In genomic region chr8:45454426-45454825, GRCm38 (mm10) we compare ENCODE assay signal across 8 mouse cellular contexts. TPM values are rescaled to one million over a fixed set of nuclear protein-coding genes. Genes with fewer than 3 reads are reported as not detected.
DNase-seq lines count a peak whose midpoint lies in the region; ATAC-seq and TF ChIP-seq lines count a peak whose summit lies in the region.

No protein-coding gene starts in this region.

- TF ChIP-seq POLR2A in CH12.LX (IDR thresholded peaks at IDR 0.05; ENCODE audit: low read depth, low read length) = no peak

- no peaks in the 10 kb centered on the region for H3K36me3 ChIP-seq in CH12.LX (replicated peaks in 1 of 2; ENCODE audit: control insufficient read depth in 1 of 2, insufficient read depth in 1 of 2, low read length in 1 of 2)
- H3K36me3 ChIP-seq in heart, embryonic 12.5 days = no peaks in the 10 kb centered on the region
- H3K36me3 ChIP-seq in kidney, embryonic 15.5 days = no peaks in the 10 kb centered on the region
- H3K36me3 ChIP-seq in limb, embryonic 12.5 days = no peaks in the 10 kb centered on the region
- H3K36me3 ChIP-seq in neural tube, embryonic 12.5 days = no peaks in the 10 kb centered on the region

- TF ChIP-seq EP300 in CH12.LX (IDR thresholded peaks at IDR 0.05; ENCODE audit: low read length) = no peak

- 57% methylated on average over 6 of the region's 6 CpGs for WGBS in heart, embryonic 12.5 days
- 64% methylated on average over 6 of the region's 6 CpGs for WGBS in kidney, embryonic 15.5 days
- WGBS in limb, embryonic 12.5 days = 65% methylated on average over 6 of the region's 6 CpGs
- 71% methylated on average over 6 of the region's 6 CpGs for WGBS in neural tube, embryonic 12.5 days

- H3K27ac ChIP-seq in CH12.LX (ENCODE audit: insufficient read depth, low read depth) = no peak overlapping the region
- no peak overlapping the region for H3K27ac ChIP-seq in heart, embryonic 12.5 days (ENCODE audit: poor library complexity, severe bottlenecking)
- H3K27ac ChIP-seq in kidney, embryonic 15.5 days = no peak overlapping the region
- H3K27ac ChIP-seq in limb, embryonic 12.5 days = no peak overlapping the region
- no peak overlapping the region for H3K27ac ChIP-seq in neural tube, embryonic 12.5 days

- no peaks in the 10 kb centered on the region; a peak in 1 of 4 replicates for H3K4me1 ChIP-seq in CH12.LX (ENCODE audit: control insufficient read depth in 1 of 2, insufficient read depth in 2 of 2)
- H3K4me1 ChIP-seq in heart, embryonic 12.5 days (replicated peaks) = no peaks in the 10 kb centered on the region
- H3K4me1 ChIP-seq in kidney, embryonic 15.5 days = no peaks in the 10 kb centered on the region
- H3K4me1 ChIP-seq in limb, embryonic 12.5 days (replicated peaks) = no peaks in the 10 kb centered on the region
- no peaks in the 10 kb centered on the region for H3K4me1 ChIP-seq in neural tube, embryonic 12.5 days

- H3K4me2 ChIP-seq in CH12.LX (ENCODE audit: insufficient read depth, low read depth, poor library complexity, severe bottlenecking) = no peak overlapping the region
- H3K4me2 ChIP-seq in heart, embryonic 12.5 days = no peak overlapping the region
- no peak overlapping the region for H3K4me2 ChIP-seq in kidney, embryonic 15.5 days
- no peak overlapping the region for H3K4me2 ChIP-seq in limb, embryonic 12.5 days
- no peak overlapping the region for H3K4me2 ChIP-seq in neural tube, embryonic 12.5 days (replicated peaks)

- no peaks in the 10 kb centered on the region for H3K79me2 ChIP-seq in CH12.LX (replicated peaks; ENCODE audit: control insufficient read depth, extremely low read depth, insufficient read depth, poor library complexity, severe bottlenecking)

- no peak overlapping the region for H3K4me3 ChIP-seq in CH12.LX (replicated peaks in 1 of 3; ENCODE audit: low read depth in 2 of 3, low read length in 2 of 3, poor library complexity in 1 of 3)
- H3K4me3 ChIP-seq in heart, embryonic 12.5 days = no peak overlapping the region
- H3K4me3 ChIP-seq in kidney, embryonic 15.5 days (replicated peaks) = no peak overlapping the region
- no peak overlapping the region for H3K4me3 ChIP-seq in limb, embryonic 12.5 days (replicated peaks)
- no peak overlapping the region for H3K4me3 ChIP-seq in neural tube, embryonic 12.5 days

- dilution Hi-C loops in CH12.LX (cut with MboI; ENCODE audit: extremely low pct_ligation_motif_present, extremely low pct_unique_long_range_greater_than_20kb, low sequenced_read_pairs) = no loop called here

- peak; percentile 88 for TF ChIP-seq RAD21 in CH12.LX (IDR thresholded peaks at IDR 0.05; ENCODE audit: low read depth, low read length)

- no peak overlapping the region for H3K9ac ChIP-seq in CH12.LX (ENCODE audit: insufficient read depth, low read depth)
- no peak overlapping the region for H3K9ac ChIP-seq in heart, embryonic 12.5 days
- H3K9ac ChIP-seq in kidney, embryonic 15.5 days = no peak overlapping the region
- no peak overlapping the region for H3K9ac ChIP-seq in limb, embryonic 12.5 days (replicated peaks)
- H3K9ac ChIP-seq in neural tube, embryonic 12.5 days = no peak overlapping the region

- no peaks in the 10 kb centered on the region for H3K9me3 ChIP-seq in CH12.LX (replicated peaks; ENCODE audit: low read length)
- no peaks in the 10 kb centered on the region for H3K9me3 ChIP-seq in heart, embryonic 12.5 days (replicated peaks)
- no peaks in the 10 kb centered on the region for H3K9me3 ChIP-seq in kidney, embryonic 15.5 days (replicated peaks)
- H3K9me3 ChIP-seq in limb, embryonic 12.5 days = no peaks in the 10 kb centered on the region
- H3K9me3 ChIP-seq in neural tube, embryonic 12.5 days = no peaks in the 10 kb centered on the region

- DNase-seq in CH12.LX (ENCODE audit: extremely low read depth) = peak; percentile 57
- peak; percentile 31 for DNase-seq in adrenal gland, adult 8-10 months
- peak; percentile 54 for DNase-seq in embryo, embryonic 11.5 days (ENCODE audit: low read depth, low spot score)
- peak; percentile 21 for DNase-seq in yolk sac, embryonic 10.5 days (ENCODE audit: low spot score)

- peak; percentile 57 for ATAC-seq in heart, embryonic 12.5 days (ENCODE audit: insufficient number of reproducible peaks, low FRiP score)
- ATAC-seq in kidney, embryonic 15.5 days (replicated peaks; ENCODE audit: low FRiP score) = 0 out of 2 replicates have a peak, but pooled peaks have one; percentile 73
- peak; percentile 82 for ATAC-seq in limb, embryonic 12.5 days (ENCODE audit: insufficient number of reproducible peaks, insufficient read depth, low FRiP score, low TSS enrichment, low read depth)
- ATAC-seq in neural tube, embryonic 12.5 days (ENCODE audit: low FRiP score, low read depth) = peak; percentile 82

- H3K27me3 ChIP-seq in CH12.LX (replicated peaks) = no peaks in the 10 kb centered on the region
- H3K27me3 ChIP-seq in heart, embryonic 12.5 days (replicated peaks) = no peaks in the 10 kb centered on the region
- no peaks in the 10 kb centered on the region for H3K27me3 ChIP-seq in kidney, embryonic 15.5 days
- no peaks in the 10 kb centered on the region for H3K27me3 ChIP-seq in limb, embryonic 12.5 days
- H3K27me3 ChIP-seq in neural tube, embryonic 12.5 days (replicated peaks) = no peaks in the 10 kb centered on the region

- TF ChIP-seq CTCF in CH12.LX (conservative IDR thresholded peaks at IDR 0.05 in 1 of 2, IDR thresholded peaks at IDR 0.05 in 1 of 2; ENCODE audit: low read depth in 2 of 2, low read length in 2 of 2) = peak; percentile 77 to 84

- in situ Hi-C loops in CH12.LX (cut with MboI; ENCODE audit: low pct_ligation_motif_present, low pct_unique_long_range_greater_than_20kb, low sequenced_read_pairs) = loop anchor here (10.0 to 25.0 kb wide), 2 partner anchors 333 to 480 kb away; partner anchors contain the start of gene Ccdc110

TF ChIP-seq in CH12.LX, 34 proteins besides CTCF, POLR2A, EP300 and RAD21:
- no peak for TF ChIP-seq USF1 (IDR thresholded peaks at IDR 0.05; ENCODE audit: low read depth, low read length)
- TF ChIP-seq SMC3 (IDR thresholded peaks at IDR 0.05; ENCODE audit: low read depth, low read length) = peak; percentile 75
- 0 out of 2 replicates have a peak, but pooled peaks have one; percentile 11 for TF ChIP-seq JUND (conservative IDR thresholded peaks at IDR 0.05; ENCODE audit: low read depth, low read length)
- no peak for TF ChIP-seq KAT2A (IDR thresholded peaks at IDR 0.05; ENCODE audit: insufficient replicate concordance, low read length)

RNA-seq across cellular contexts. Expression of gene Tlr3, which starts 43.5 kb away (rescaled TPM):
- total RNA-seq in CH12.LX (2012; rRNA removed) (0.04 and 0.34 TPM in 2 replicates), CH12.LX (2014; rRNA removed) (0.88 and 1.3 TPM in 2 replicates)
- polyA plus RNA-seq in CH12.LX (2012; ENCODE audit: insufficient read length, low read depth) = 1.4 and 1.7 TPM in 2 replicates
- total RNA-seq in adrenal gland, adult 8-10 months (2022) = 10 to 100 TPM in 2 of 4 experiments, 1 to 10 TPM in 2; 4.5 to 11.1 (median 9.4) TPM
- 2.2 and 3.8 TPM in 2 replicates for polyA plus RNA-seq in heart, embryonic 12.5 days (2016; fragmentation: Nextera tagmentation; extraction: Ambion mirVana)
- 3.2 and 4.1 TPM in 2 replicates for polyA plus RNA-seq in kidney, embryonic 15.5 days (2015; fragmentation: Nextera tagmentation; extraction: Ambion mirVana)
- 0.46 and 0.77 TPM in 2 replicates for polyA plus RNA-seq in limb, embryonic 12.5 days (2016; fragmentation: Nextera tagmentation; extraction: Ambion mirVana)
- 0.80 and 1.2 TPM in 2 replicates for polyA plus RNA-seq in neural tube, embryonic 12.5 days (2016; fragmentation: Nextera tagmentation; extraction: Ambion mirVana)

RNA-seq across cellular contexts. Expression of gene Sorbs2, which starts 53.2 kb away (rescaled TPM):
- total RNA-seq in CH12.LX (2012; rRNA removed) (not detected in 2 replicates), CH12.LX (2014; rRNA removed) (not detected in 2 replicates)
- not detected in 2 replicates for polyA plus RNA-seq in CH12.LX (2012; ENCODE audit: insufficient read length, low read depth)
- total RNA-seq in adrenal gland, adult 8-10 months (2022) = 100 to 1,000 TPM; 134 to 286 (median 185) TPM
- polyA plus RNA-seq in heart, embryonic 12.5 days (2016; fragmentation: Nextera tagmentation; extraction: Ambion mirVana) = 458 and 494 TPM in 2 replicates
- polyA plus RNA-seq in kidney, embryonic 15.5 days (2015; fragmentation: Nextera tagmentation; extraction: Ambion mirVana) = 42.9 and 43.2 TPM in 2 replicates
- polyA plus RNA-seq in limb, embryonic 12.5 days (2016; fragmentation: Nextera tagmentation; extraction: Ambion mirVana) = 26.5 and 31.1 TPM in 2 replicates
- polyA plus RNA-seq in neural tube, embryonic 12.5 days (2016; fragmentation: Nextera tagmentation; extraction: Ambion mirVana) = 50.0 and 55.8 TPM in 2 replicates

Comparison
In these comparisons a context has a peak if more than half of its experiments do, and no peak if none do; other contexts are left out.
1. RNA of gene Sorbs2, which starts 53.2 kb away (polyA plus RNA-seq): 458 to 494 TPM in heart, embryonic 12.5 days, 50.0 to 55.8 TPM in neural tube, embryonic 12.5 days, 42.9 to 43.2 TPM in kidney, embryonic 15.5 days and 26.5 to 31.1 TPM in limb, embryonic 12.5 days; not detected in CH12.LX; every median in the first group is over 10 times any median in the second.
2. Peak in every context shown above with its lines, with median percentiles within 50 percentile points of each other: DNase-seq and ATAC-seq.